Mouse (Mus musculus) embryonic facial prominence, embryonic 11.5 days (tissue): ENCODE data around the gene Gtf2e1. TPM values are rescaled to one million over a fixed set of nuclear protein-coding genes. Genes with fewer than 3 reads are reported as not detected.

ENCODE experiments used
- ATAC-seq: fragments of 200-750 bp; cut with Nextera tagmentation; replicated peaks from 2 replicates; pipeline ENCODE4 v1.8.0; 2017; ENCODE audit warnings: low read depth; ENCODE audit not compliant: insufficient number of reproducible peaks, low FRiP score, low TSS enrichment
- DNase-seq: peaks from one replicate; pipeline ENCODE4 v3.0.0-alpha.2; 2015; ENCODE audit warnings: low spot score
- H3K27ac ChIP-seq: fragments of 300-500 bp; sonication (generic); replicated peaks from 2 replicates; pipeline ENCODE4 v1.5.1; 2014; ENCODE audit warnings: mild to moderate bottlenecking, low read depth, low read length, control low read depth
- H3K27me3 ChIP-seq: fragments of 300-500 bp; sonication (generic); 2 replicates; pipeline ENCODE4 v1.6.1; 2014; ENCODE audit warnings: mild to moderate bottlenecking, low read length, moderate library complexity, mixed read lengths; ENCODE audit not compliant: control insufficient read depth, insufficient read depth
- H3K36me3 ChIP-seq: fragments of 300-500 bp; sonication (generic); replicated peaks from 2 replicates; pipeline ENCODE4 v1.6.1; 2014; ENCODE audit warnings: low read depth, mild to moderate bottlenecking, low read length, moderate library complexity, mixed read lengths; ENCODE audit not compliant: control insufficient read depth, insufficient read depth
- H3K4me1 ChIP-seq: fragments of 300-500 bp; sonication (generic); 2 replicates; pipeline ENCODE4 v1.6.1; 2014; ENCODE audit warnings: low read length, mixed read lengths; ENCODE audit not compliant: control insufficient read depth, insufficient read depth
- H3K4me2 ChIP-seq: fragments of 300-500 bp; sonication (generic); 2 replicates; pipeline ENCODE4 v1.6.1; 2014; ENCODE audit warnings: low read depth, mild to moderate bottlenecking, control low read depth, low read length, moderate library complexity
- H3K4me3 ChIP-seq: fragments of 300-500 bp; sonication (generic); 2 replicates; pipeline ENCODE4 v1.5.1; 2014; ENCODE audit warnings: low read depth, low read length, control low read depth
- H3K9ac ChIP-seq: fragments of 300-500 bp; sonication (generic); replicated peaks from 2 replicates; pipeline ENCODE4 v1.6.1; 2014; ENCODE audit warnings: mild to moderate bottlenecking, control low read depth, low read length
- H3K9me3 ChIP-seq: fragments of 300-500 bp; sonication (generic); replicated peaks from 2 replicates; pipeline ENCODE4 v1.6.1; 2016; ENCODE audit warnings: mild to moderate bottlenecking, low read length, inconsistent platforms, mixed read lengths; ENCODE audit not compliant: control insufficient read depth
- WGBS: fragments of 180-500 bp; shearing (Covaris S2); extraction: QIAGEN DNeasy Blood & Tissue Kit; methylation state at CpG from one replicate; pipeline ENCODE4 v1.1.7; 2014; 5-methylcytosine and 5-hydroxymethylcytosine counted together
- polyA plus RNA-seq: library from polyadenylated mRNA; unstranded; fragments of >200 nt; fragmentation: Nextera tagmentation; extraction: Ambion mirVana; gene quantifications from 2 replicates; pipeline ENCODE4 v1.2.1, GENCODE M21; 2014

The Gtf2e1 gene
- polyA plus RNA-seq, 1 experiment from 2014 or later = 54.6 TPM

DNA sequence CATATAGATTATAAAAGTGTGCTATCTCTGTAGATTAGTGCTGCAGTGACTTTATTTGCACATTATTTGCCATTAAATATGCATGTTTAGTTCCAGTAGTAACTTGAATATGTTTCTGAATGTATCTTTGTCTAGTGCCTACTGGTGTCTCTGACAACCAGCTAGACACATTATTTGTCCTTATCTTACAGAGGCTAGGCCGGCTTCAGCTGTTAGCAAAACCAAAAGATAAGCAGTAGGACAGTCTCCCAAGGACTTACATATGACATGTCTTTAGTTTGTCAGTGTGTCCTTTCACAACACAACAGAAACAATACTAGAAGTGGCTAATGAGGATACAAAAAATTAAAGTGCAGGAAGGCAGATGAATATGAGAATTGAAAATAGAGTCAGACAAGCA, 25.5 kb upstream of the Gtf2e1 start:
- Histone ChIP-seq H3K36me3 (no peaks in the 10 kb centered on the region), H3K9ac (no peak overlapping the region), H3K9me3 (no peaks in the 10 kb centered on the region), H3K27me3 (no peaks in the 10 kb centered on the region), H3K4me3 (no peak overlapping the region), H3K4me1 (no peaks in the 10 kb centered on the region), H3K27ac (no peak overlapping the region), H3K4me2 (no peak overlapping the region)
- ATAC-seq (no peak), DNase-seq (no peak)
- WGBS = 88% methylated on average over 1 of the region's 1 CpGs

DNA sequence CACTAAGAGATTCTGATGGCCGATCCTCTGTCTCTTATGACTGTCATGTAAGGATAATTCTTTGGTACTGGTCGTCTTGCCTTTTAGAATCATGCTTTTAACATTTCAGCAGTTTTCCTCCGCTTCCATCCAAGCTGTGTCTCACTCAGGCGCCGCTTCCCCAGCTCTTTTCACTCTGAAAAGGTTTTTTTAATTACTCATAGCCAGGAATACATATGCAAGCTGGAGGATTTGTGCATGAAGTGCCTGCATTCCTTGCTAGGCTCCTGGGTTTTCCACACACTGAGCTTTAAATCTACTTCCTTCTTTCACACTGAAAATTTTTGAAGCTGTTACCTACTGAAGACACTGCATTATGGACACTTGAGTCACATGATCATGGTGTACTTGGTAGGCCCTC, 23.4 kb upstream of the Gtf2e1 start:
- H3K4me3 ChIP-seq = no peak overlapping the region
- WGBS = 85% methylated on average over 5 of the region's 5 CpGs
- no peaks in the 10 kb centered on the region; the same call in 1 of the 2 replicates for H3K36me3 ChIP-seq
- H3K4me1 ChIP-seq = no peaks in the 10 kb centered on the region
- no peaks in the 10 kb centered on the region for H3K9me3 ChIP-seq
- ATAC-seq (no peak), DNase-seq (no peak)
- H3K9ac ChIP-seq = no peak overlapping the region
- no peaks in the 10 kb centered on the region for H3K27me3 ChIP-seq
- H3K4me2 ChIP-seq = no peak overlapping the region
- no peak overlapping the region for H3K27ac ChIP-seq

DNA sequence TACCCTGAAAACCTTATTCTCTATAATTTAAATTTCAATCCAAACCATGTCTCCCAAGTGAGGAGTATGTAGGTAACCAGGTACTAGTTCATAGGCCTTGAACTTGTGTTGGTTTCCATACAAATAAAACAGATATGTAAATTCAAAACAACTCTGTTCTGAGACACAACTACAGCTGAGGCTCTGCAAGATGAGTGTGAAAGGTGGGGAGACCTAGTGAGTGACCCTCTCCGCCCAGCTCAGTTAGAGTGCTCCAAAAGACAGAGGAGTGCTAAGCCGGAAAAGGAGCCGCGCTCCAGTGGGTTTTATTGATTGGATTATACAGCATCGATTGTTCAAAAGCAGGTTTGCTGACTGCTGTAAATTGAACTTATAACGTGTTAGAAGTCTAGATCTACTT, 22.8 kb upstream of the Gtf2e1 start:
- ATAC-seq (no peak), DNase-seq (no peak)
- H3K9me3 ChIP-seq = no peaks in the 10 kb centered on the region
- H3K36me3 ChIP-seq = no peaks in the 10 kb centered on the region; the same call in 1 of the 2 replicates
- H3K9ac ChIP-seq = no peak overlapping the region
- 81% methylated on average over 6 of the region's 6 CpGs for WGBS
- H3K27ac ChIP-seq = no peak overlapping the region
- no peaks in the 10 kb centered on the region for H3K27me3 ChIP-seq
- no peak overlapping the region for H3K4me3 ChIP-seq
- H3K4me2 ChIP-seq = no peak overlapping the region
- H3K4me1 ChIP-seq = no peaks in the 10 kb centered on the region

- ATAC-seq = no peak
- H3K27ac ChIP-seq = no peak overlapping the region
- WGBS = 93% methylated on average over 3 of the region's 3 CpGs
- no peaks in the 10 kb centered on the region for H3K9me3 ChIP-seq
- no peaks in the 10 kb centered on the region for H3K27me3 ChIP-seq
- no peaks in the 10 kb centered on the region for H3K36me3 ChIP-seq
- no peak for DNase-seq
- no peak overlapping the region for H3K4me3 ChIP-seq
- H3K9ac ChIP-seq = no peak overlapping the region
- no peaks in the 10 kb centered on the region for H3K4me1 ChIP-seq
- no peak overlapping the region for H3K4me2 ChIP-seq
These were observed 13.2 kb upstream of the Gtf2e1 start for GRCm38 (mm10) chr16:37552824-37553223.

- no peak overlapping the region for H3K4me2 ChIP-seq
- H3K27ac ChIP-seq = no peak overlapping the region
- no peak for DNase-seq
- no peaks in the 10 kb centered on the region for H3K27me3 ChIP-seq
- ATAC-seq = no peak
- WGBS = 95% methylated on average over 2 of the region's 2 CpGs
- no peaks in the 10 kb centered on the region for H3K36me3 ChIP-seq
- H3K9ac ChIP-seq = no peak overlapping the region
- no peaks in the 10 kb centered on the region for H3K9me3 ChIP-seq
- no peaks in the 10 kb centered on the region for H3K4me1 ChIP-seq
- no peak overlapping the region for H3K4me3 ChIP-seq
These were observed 11.4 kb upstream of the Gtf2e1 start for GRCm38 (mm10) chr16:37550981-37551380.

DNA sequence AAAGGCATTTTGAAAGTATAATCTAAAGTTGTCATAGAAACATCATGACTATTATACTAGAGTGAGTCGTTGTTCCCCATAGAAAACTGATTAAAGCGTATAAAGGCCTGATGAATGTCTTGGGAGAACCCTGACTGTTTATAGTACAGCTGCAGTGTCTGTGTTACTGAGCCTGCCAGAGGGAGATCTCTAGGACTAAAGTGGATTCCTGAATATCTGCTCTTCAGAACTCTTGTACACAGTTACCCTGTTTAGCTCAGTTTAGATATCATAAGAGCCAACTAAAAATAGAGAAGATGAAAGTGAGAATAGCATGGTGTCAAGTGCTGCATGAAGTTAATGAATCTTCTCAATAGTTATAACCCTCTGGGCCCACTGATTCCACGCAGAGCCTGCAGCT, 10.7 kb upstream of the Gtf2e1 start:
- Histone ChIP-seq H3K4me3 (no peak overlapping the region), H3K9ac (no peak overlapping the region), H3K4me2 (no peak overlapping the region), H3K27me3 (no peaks in the 10 kb centered on the region), H3K27ac (no peak overlapping the region), H3K36me3 (no peaks in the 10 kb centered on the region), H3K9me3 (no peaks in the 10 kb centered on the region), H3K4me1 (no peaks in the 10 kb centered on the region)
- no peak for ATAC-seq
- DNase-seq = no peak
- 80% methylated on average over 3 of the region's 3 CpGs for WGBS

DNA sequence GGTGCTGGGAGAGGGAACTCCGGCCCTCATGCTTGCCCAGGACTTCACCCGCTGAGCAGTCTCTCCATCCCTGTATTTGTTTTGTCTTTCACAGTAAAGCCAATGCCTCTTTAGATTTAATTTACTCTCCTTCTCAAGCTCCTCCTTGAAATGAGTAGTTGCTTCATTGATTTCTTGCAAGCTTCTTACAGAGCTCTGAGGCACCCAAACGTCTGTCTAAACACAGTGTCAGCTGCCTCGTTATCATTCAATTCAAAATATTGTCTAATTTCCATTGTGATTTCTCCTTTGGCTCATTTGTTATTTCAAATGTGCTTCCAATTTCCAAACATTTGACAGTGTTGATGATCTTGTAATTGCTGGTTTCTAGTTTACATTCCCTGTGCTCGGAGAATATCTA, 6.7 kb upstream of the Gtf2e1 start:
- DNase-seq = no peak
- 76% methylated on average over 5 of the region's 5 CpGs for WGBS
- ATAC-seq = no peak

DNA sequence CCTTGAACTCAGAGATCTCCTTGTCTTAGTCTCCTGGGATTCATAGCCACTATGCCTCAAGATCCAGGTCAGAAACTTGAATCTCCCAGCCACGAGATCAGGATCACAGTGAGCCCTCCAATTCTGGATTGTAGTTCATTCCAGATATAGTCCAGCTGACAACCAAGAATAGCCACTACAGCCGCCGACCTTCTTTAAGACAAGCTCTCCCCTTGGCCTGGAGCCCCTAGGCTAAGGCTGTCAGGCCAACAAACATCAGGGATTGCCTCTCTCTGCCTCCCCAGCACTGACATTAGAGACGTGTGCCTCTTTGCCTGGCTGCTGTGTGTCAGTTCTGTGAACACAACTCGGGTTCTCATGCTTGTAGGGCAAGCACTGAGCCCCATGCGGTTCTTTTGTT, 1.2 kb upstream of the Gtf2e1 start:
- no peaks in the 10 kb centered on the region for H3K36me3 ChIP-seq
- H3K4me3 ChIP-seq = no peak overlapping the region
- no peak overlapping the region for H3K27ac ChIP-seq
- ATAC-seq (no peak), DNase-seq (no peak)
- H3K27me3 ChIP-seq = no peaks in the 10 kb centered on the region
- no peak overlapping the region for H3K9ac ChIP-seq
- H3K9me3 ChIP-seq = no peaks in the 10 kb centered on the region
- H3K4me1 ChIP-seq = no peaks in the 10 kb centered on the region
- no peak overlapping the region for H3K4me2 ChIP-seq
- WGBS = 92% methylated on average over 6 of the region's 6 CpGs

More for the DNA sequence above, 6.7 kb upstream of the Gtf2e1 start:
- no peaks in the 10 kb centered on the region for H3K36me3 ChIP-seq
- no peaks in the 10 kb centered on the region for H3K9me3 ChIP-seq
- H3K9ac ChIP-seq = no peak overlapping the region
- H3K4me3 ChIP-seq = no peak overlapping the region
- no peak overlapping the region for H3K27ac ChIP-seq
- H3K27me3 ChIP-seq = no peaks in the 10 kb centered on the region
- H3K4me1 ChIP-seq = no peaks in the 10 kb centered on the region
- no peak overlapping the region for H3K4me2 ChIP-seq
